Mouse (Mus musculus) spleen, adult 10 weeks (tissue): Measurements from ENCODE around the gene Slc5a9. TPM values are rescaled to one million over a fixed set of nuclear protein-coding genes. Genes with fewer than 3 reads are reported as not detected.

Experiments
- polyA plus RNA-seq: library from polyadenylated mRNA; stranded (reverse); fragments of 350-450 nt; fragmentation: Illumina TruSeq; extraction: RNeasy Lipid Tissue Mini Kit (QIAGEN cat#74804); gene quantifications from one replicate; pipeline ENCODE4 v1.2.3, GENCODE M21; 2015; ENCODE audit warnings: low replicate concordance; ENCODE audit not compliant: insufficient read depth

Gene Slc5a9
- not detected for polyA plus RNA-seq

GRCm38 (mm10) chr4:111902775-111903174 is at the start of gene Slc5a9:
Gene Slc5a9, minus strand, starts transcription at chr4:111902918.

GRCm38 (mm10) chr4:111919092-111919491 is 16.4 kb upstream of the Slc5a9 start, which contains the start of gene Skint8:
Gene Skint8, plus strand, starts transcription at chr4:111919392.

Other genes starting within 250 kb of the Slc5a9 start
- gene Spata6, start 182.9 kb downstream of the Slc5a9 start, polyA plus RNA-seq = 35.8 TPM
- gene Skint8, start 16.5 kb upstream of the Slc5a9 start, polyA plus RNA-seq = not detected
- not detected for gene Skint7, start 70.0 kb upstream of the Slc5a9 start, polyA plus RNA-seq
- gene Skint1, start 103.4 kb upstream of the Slc5a9 start, polyA plus RNA-seq = not detected
- not detected for gene Skint4, start 169.1 kb upstream of the Slc5a9 start, polyA plus RNA-seq